Mouse (Mus musculus) cerebellum, postnatal 14 days (tissue): Measurements from ENCODE around the gene Thra.

Source experiments
- DNase-seq, 2 experiments: peaks; one replicate each; pipeline ENCODE4 v3.0.0; 2021; ENCODE audit warnings: mixed read lengths in 2 of 2

The Thra gene

DNA sequence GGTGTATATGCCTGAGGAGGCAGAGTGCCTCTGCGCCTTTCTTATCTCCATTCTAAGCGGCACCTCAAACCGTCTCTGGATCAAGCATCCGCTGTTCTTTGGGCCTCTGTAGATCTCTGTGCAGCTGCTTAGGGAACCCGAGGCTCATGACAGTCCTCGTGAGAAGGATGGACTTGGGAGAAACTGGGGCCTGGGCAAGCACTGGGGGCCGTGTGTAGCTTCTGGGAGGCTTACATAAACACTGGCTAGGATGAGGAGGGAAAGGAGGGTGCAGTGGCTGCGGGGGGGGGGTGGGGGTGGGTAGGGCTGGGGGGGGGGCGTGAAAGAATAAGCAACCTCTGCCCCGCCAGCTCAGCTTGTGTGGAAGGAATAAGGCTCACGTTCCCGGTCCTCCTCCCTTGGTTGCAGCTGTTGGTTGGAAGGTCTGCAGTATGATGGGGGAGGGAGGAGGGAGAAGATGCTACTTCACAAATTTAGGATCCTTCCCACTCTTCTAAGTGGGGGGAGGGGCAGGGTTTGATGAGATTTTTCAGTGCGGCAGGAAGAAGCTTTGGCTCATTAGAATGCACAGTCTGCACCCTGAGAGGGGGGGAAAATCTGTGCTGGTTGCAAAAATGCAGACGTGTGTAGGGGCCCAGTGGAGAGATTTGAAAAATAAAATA lies 41.5 kb downstream of the Thra start:
- peak; percentile 53 to 75 for DNase-seq

DNA sequence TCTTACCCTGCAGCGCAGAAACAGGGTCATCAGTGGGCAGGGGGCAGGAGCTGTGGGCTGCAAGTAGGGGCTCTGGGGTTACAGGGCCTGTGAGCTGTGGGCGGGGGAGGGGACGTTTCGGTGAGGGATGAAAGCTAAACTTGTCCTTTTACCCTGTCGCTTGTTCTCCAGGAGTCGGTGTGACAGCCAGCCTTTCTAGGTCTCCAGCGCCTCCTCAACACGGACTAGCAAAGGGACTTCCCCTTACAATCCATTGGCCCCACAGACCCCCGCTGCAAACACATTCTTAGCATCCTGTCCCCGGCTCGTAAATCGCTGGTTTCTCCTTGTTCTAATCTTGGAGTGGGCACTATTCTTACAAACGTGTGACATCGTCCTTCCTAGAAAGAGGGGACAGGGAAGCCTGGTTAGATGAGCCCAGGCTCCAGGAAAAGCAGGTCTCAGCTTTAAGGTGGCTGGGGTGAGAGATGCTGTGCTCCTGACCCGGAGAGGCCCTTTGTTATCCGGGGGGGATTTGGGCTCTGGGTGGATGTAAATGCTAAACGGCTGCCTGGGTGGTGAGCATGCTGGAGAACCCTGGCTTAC lies 42.3 kb downstream of the Thra start:
- peak; percentile 50 to 71 for DNase-seq

DNA sequence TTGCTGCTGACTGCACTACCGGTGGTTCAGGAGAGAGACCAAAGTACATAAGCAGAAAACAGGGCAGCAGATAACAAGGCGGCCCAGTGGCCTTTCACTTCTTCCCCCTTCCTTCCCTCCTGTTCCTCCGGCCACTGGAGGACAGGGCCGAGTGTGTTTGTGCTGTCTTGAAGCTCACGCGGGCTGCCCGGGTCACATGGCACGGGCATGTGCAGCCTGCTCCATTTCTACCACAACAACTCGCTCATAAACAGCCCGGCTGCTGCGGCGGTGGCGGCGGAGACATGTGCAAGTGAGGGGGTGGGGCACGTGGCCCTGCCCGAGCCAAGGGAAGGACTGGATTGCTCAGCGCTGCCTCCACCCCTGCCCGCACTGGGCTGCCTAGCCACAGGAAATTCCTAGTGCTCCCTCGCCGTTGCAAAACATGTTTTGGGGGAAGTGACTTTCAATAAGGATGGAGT lies 42.8 kb downstream of the Thra start:
- peak; percentile 94 to 97 for DNase-seq

DNA sequence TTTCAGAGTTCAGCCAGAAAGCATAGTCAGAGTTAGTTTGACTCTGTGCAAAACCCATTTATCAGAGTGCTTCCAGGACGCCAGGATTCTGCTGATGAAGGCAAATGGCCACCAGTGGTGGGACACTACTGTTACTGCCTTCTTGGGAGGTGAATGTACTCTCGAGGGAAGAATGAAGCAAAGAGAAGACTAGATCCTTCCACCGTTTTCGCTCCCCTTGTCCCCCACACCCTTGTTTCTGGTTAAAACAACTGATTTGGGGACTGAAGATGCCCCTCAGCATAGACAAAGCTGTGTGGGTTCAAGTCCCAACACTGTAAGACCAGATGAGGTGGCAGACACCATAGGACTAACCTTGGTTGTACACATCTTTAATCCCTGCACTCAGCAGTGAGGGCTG lies 43.7 kb downstream of the Thra start:
- no peak for DNase-seq

DNA sequence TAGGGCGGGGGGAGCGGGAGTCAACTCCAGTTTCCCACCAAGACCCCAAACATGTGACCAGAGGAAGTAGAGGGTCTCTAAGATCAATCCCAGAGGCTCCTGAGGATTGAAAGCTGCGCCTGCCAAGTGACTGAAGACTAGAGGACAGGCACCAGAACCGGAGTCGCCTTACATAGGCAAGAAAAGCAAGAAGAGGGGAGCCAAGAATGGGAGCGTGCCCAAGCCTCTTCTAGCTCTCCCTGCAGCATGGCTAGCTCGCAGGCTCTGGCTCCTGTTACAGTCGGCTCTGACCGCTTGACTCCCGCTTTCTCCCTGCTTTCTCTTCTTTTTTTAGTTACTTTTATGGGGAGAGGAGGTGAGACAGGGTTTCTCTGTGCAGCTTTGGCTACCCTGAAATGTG lies 44.8 kb downstream of the Thra start:
- DNase-seq, result peak; percentile 37 to 52

DNA sequence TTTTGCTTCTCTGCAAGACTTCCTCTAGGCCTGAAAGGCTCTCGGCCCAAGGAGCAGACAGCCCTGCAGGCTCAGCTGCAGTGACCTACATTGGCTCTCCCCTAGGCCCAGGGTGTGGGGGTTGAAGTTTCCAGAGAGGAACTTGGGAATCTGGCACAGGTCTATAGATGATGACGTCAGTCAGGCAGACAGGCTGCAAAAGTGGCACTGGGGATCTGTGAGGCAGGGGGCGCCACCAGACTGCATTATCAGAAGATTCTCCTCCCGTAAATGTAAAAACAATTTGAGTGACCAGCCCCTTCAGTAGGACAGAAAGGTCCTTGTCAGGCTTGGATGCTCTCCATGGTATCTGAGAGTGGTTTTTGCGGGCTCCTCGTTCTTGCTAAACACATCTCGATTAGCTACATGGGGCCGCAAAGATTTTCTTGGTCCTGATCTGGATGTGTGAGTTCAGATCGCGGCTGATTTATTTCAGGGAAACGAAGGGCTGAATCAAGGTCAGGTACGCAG lies 45.4 kb downstream of the Thra start:
- DNase-seq, result peak; percentile 82 to 88

DNA sequence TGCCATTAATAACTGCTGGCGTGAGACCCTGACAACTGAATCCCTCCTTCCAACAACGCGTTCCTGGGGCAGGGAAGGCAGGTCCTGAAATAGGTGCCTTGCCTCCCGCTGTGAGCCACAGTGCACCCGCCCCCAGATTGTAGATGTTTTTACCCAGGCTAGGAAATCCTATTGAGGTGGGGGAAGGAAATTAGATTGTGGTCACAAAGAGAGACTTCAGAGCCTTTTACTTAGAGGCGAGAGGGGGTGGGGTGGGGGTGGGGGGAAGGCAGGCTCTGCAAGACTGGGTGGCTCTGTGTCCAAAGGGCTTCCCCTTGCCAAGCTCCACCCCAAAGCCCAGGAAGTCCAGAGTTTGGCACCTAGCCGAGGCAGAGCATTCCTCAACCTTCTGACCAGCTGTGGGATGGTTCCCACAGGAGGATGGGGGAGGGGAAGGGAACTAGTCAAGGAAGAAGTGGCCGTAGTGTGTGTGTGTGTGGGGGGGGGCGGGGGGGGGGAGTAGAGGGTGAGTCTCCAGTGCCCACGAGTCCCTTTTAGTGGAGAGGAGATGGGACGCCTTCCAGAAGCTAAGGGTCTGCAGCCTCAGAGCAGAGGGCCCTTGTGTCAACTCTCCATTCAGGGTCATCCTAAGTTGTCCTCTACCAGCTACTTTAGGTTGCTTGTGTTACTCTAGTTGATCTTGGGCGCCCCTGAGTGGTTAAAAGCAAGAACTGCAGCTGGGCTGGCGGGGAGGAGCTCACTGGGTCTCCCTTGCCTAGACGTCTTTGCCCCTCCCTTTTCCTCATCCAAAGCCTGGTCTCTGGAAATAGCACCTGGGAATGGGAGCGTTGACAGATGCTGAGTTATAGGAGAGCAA lies 46.1 kb downstream of the Thra start:
- peak; percentile 96 to 98 for DNase-seq

DNA sequence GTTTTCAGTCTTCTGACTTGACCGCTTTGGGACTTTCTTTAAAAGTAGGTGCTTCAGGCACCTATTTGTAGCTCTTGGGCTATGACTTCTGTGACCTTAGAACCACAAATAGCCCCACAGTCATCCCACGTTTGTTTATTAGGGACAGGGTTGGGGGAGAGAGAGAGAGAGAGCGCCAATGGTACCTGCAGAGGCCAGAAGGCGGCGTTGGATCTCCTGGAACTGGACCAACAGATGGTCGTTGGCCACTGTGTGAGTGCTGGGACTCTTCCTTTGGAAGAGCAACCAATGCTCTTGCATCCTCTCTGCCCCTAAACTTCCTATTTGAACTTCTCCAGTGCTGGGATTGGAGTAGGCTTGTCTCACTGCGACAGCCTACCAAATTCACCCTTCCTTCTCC lies 46.8 kb downstream of the Thra start:
- DNase-seq, result peak in 1 of 2 experiments; percentile 68

DNA sequence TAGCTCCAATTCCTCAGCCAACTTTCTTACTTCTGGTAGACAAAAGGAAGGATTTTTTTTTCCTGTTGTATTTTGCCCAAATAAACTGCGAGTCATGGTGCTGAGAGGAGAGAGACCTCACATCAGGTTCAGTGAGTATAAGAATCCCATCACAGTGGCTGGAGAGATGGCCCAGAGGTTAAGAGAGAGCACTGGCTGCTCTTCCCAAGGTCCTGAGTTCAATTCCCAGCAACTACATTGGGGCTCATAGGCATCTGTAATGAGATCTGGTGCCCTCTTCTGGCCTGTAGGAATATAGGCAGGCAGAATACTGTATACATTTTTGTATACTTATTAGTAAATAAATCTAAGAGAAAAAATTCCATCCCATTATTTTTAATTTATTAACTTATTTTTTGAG lies 47.3 kb downstream of the Thra start:
- no peak for DNase-seq

DNA sequence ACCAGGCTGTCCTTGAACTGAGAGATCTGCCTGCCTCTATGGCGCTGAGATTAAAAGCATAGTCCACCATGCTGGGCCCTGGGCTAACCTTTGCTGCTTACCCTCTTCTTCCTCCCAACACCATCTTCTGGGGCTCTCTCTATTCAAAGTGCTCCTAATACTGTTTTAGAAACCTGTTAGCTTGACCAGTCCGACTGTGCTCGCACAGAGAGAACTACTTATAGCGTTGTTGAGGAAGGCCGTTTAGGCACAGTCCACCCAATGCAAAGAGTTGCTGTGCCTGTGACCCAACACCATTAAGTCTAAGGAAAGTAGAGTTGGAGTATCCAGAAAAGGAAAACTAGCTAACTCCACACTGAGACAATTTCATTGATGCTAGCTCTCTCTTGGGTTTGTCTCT lies 47.7 kb downstream of the Thra start:
- no peak for DNase-seq

DNA sequence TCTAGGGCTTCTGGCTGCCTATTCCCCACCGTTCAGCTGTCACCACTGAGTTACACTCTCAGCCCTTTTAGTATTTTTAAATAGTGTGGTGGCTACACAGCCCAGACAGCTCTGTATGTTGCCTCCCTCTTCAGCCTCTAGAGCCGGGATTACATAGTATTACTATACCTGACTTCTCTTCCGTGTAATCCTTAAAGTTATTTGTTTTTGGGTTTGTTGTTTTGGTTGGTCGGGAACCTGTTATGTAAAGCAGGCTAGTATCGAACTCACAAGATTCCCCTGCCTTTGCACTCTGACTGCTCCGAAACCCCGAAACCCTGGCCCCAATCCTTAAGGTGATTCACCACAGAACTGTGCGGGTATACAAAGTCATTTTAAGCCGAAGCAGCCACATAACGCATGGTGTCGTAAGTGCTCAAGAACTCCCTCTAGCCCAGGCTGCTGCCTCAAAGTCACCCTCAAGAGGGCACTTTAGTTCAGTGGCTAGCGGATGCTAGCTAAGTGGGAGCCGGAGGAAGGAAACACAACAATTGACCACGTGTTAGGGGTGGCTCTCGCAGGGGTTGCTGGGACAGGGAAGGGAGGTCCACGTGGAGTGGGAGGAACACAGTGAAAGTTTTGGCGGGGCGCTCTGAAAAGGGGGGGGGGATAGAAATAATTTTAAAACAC lies 48.2 kb downstream of the Thra start:
- peak; percentile 88 to 89 for DNase-seq

DNA sequence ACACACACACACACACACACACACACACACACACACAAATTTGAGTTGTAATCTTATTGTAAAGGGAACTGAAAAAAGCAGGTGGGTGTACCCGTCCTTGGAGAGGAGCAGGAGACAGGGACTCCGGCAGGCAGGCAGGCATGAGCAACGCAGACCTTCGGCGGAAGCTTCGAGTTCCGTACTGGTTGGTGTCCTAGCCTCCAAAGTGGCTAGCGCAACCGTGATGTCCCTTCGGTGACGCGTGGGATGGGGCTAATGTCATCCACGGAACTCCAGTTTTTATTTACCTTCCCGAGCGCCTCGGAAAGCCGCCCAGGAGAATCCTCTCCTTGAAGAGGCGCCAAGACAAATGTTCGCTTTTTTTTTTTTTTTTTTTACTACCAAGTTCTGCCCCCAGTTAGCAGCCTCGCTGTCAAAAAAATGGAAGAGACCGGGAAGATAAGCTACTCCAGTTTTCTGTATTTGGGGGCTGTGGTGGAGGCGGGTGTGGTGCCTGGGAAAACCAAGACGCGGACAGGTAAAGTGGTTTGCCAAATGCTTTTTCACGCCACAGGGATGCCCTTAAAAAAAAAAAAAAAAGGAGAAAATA lies 48.9 kb downstream of the Thra start:
- DNase-seq, result peak in 1 of 2 experiments; percentile 48

DNA sequence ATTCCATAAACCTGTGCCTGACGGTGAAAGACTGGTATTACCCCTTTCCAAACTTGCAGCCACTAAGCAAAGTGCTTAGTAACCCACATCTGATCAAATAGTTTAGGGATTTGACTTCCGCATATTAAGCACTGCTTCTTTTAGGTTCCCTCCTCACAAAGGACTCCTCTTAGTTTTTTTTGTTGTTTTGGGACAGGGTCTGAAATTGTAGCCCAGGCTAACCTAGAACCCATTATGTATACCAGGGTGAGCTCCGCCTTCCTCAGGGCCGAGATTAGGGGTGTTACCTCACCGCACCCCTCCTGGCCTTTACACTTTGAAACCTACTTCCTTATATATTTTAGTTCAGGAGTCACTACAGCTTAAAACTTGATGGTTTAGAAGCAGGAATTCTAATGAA lies 49.4 kb downstream of the Thra start:
- no peak for DNase-seq

DNA sequence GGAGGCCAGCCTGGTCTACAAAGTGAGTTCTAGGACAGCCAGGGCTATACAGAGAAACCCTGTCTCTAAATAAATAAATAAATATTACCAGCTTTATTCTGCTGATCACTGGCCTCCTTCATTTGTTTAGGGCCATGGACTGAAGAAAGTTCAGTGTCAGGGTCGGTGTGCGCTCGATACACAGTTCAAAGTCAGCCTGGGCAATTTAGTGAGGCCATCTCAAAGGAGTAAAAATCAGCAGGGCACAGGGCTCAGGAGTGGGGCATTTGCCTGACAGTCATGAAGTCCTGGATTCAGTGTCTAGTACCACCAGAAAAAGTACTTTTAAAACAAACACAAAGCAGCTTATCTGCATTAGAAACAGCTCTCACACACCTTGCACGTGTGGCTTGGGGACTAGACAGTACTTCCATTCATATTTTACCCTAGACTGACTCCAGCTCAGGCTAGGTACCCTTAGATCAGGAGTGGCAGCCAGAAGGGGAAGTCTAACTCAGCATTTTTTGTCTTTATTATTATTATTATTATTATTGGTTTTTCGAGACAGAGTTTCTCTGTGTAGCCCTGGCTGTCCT lies 50.3 kb downstream of the Thra start:
- no peak for DNase-seq

DNA sequence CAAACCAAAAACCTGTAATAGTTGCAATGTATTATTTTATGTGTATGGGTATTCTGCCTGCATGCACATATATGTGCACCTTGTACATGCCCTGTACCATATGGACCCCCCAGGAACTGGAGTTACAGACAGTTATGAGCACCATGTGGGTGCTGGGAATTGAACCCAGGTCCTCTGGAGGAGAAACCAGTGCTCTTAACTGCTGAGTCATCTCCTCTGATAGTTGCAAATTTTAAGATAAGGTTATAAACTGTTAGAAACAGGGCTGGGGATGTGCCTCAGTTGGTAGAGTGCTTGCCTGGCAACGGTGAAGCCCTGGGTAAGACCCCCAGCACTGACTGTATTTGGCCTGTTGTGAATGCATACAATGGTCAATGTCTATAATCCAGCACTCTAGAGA lies 51.0 kb downstream of the Thra start:
- DNase-seq, result no peak

DNA sequence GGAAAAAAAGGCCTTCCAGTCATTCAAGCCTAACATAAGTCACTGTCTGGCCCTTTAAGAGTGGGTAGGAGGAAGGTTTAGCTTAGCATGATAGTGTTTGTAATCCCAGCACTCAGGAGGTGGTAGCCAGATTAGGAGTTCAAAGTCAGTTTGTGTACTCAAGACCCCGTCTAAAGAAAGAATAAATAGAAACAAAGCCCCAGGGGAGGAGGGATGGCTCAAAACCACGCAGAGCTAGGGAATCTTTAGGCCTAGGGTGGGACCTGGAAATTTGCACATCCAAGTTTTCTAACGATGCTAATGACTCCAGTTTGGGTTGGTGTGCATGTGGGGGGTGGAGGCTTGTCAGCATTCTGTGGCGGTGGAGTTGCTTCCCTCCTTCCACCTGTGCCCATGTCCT lies 51.6 kb downstream of the Thra start:
- no peak for DNase-seq

DNA sequence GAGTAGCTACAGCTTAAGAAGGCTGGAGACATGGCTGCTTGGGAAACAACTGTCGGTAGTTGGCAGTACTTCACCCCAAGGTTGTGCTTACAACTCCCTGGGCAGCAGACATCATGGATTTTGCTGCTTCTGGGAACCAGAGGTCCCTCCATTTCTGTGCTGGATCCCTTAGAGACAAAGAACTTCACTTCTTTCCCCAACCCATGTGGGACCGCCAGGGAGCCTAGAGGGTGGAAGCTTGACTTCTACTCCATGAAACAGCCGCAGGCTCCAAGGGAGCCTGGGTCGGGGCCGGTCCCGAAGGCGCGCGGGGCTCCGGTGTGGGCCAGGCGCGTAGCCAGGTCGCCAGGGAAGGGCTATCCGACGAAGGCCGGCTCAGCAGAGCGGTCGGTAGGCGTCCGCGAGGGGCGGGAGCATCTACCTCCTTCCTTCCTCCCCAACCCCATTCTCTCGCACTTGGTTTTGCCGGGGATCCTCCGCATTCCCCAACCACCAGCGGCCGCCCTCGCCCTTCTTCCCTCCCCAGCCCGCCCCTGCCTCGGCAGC lies 54.1 kb downstream of the Thra start:
- DNase-seq, result peak; percentile 83

DNA sequence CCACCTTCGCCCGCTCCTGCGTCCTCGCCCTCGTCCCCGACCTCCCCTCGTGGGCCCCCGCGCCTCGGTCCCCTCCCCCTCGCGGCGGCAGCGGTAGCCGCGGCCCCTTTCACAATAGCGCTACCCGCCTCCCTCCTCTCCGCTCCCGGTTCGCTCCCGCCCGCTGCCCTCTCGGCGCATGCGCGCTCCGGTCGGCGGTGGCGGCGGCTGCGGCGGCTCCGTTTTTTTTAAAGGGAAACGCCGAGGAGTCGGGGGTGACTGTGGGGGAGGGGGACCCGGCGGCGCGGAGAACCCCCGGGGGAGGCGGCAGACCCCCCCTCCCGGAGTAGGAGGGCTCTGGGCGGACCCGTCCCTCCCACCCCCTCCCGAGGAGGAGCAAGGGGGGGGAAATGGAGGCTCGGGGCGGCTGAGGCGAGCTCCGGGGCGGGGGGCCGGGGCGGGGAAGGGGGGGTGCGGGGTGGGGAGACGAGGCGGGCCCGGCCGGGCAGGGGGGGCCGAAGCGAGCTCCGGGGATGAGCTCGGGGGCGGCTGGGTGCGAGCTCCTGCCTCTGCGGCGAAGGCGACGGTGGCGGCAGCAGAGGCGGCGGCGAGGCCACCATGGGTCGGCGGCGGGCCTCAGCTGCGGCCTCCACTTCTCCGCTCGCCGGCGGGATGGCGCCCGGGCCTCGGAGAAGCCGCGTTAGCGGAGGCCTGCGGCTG lies 54.7 kb downstream of the Thra start, which contains the start of gene Msl1:
TSS of gene Msl1 (plus strand) at position 502 of the 699 bp plus-strand sequence.
- peak; percentile 92 to 94 for DNase-seq

DNA sequence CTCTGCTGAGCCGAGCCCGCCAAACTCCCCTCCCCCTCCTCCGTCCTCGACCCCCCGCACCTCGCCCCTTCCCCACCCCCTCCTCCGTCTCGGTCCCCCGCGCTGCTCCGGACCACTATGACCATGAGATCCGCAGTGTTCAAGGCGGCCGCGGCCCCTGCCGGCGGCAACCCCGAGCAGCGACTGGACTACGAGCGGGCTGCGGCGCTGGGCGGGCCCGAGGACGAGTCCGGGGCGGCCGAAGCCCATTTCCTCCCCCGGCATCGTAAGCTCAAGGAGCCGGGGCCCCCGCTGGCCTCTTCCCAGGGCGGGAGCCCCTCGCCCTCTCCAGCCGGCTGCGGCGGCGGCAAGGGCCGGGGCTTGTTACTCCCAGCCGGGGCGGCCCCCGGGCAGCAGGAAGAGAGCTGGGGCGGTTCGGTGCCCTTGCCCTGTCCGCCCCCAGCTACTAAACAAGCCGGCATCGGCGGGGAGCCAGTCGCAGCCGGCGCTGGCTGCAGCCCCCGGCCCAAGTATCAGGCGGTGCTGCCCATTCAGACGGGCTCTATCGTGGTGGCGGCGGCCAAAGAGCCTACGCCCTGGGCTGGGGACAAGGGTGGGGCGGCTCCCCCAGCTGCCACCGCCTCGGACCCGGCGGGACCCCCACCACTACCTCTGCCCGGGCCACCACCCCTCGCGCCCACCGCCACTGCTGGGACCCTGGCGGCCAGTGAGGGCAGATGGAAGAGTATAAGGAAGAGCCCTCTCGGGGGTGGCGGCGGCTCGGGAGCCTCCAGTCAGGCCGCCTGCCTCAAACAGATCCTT lies 55.5 kb downstream of the Thra start:
- DNase-seq, result peak; percentile 65 to 75

DNA sequence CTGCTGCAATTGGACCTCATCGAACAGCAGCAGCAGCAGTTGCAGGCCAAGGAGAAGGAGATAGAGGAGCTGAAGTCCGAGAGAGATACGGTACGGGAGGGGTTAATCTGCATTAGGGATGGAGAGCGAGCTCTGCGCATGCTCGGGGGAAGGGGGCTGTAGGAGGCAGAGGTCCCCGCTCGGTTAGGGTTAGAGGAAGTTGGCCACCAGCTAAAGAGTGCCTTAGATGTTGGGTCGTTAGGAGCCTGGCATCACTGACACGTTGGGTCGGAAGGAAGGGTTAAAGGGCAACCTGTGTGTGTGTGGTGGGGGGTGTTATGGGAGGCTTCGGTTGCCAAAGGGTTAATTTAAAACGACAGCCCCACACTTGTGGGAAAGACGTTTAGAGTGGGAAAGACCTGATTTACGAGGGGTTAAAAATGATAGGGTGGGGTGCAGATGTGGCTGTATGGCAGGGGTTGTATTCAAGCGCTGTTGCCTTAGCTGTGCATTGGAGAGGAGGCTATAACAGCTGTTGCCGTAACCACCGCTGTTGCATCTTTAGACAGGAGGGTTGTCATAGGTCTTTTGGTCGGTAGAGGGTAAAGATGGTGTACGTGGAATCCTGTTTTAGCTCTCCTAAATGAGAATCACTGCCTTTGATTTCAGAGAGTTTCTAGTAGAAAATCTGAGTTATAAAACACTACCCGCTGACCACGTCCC lies 56.2 kb downstream of the Thra start:
- DNase-seq, result peak; percentile 88 to 89
